Mouse (Mus musculus): ENCODE results near the gene Pde1a.

- TF ChIP-seq GATA1 (IDR thresholded peaks at IDR 0.05; ENCODE audit: borderline replicate concordance, low read length) (no peak), FLI1 (IDR thresholded peaks at IDR 0.05; ENCODE audit: low read length) (no peak)
These were observed 194.6 kb downstream of the Pde1a start for GRCm38 (mm10) chr2:79934660-79935059.
